Mouse (Mus musculus) limb, embryonic 14.5 days (tissue): Measurements from ENCODE around the gene Fam167b. TPM values are rescaled to one million over a fixed set of nuclear protein-coding genes. Genes with fewer than 3 reads are reported as not detected.
"Not testable (repeated sequence)": the region's sequence is repeated elsewhere in the genome, so short reads cannot be mapped to it uniquely, and the experiment has no call there.

ENCODE experiments used
- ATAC-seq: fragments of 200-750 bp; cut with Nextera tagmentation; 2 replicates; pipeline ENCODE4 v1.8.0; 2017; ENCODE audit warnings: low read depth, moderate number of reproducible peaks, moderate TSS enrichment; ENCODE audit not compliant: low FRiP score
- DNase-seq: peaks from one replicate; pipeline ENCODE4 v3.0.0-alpha.2; 2015; ENCODE audit warnings: low spot score
- H3K27ac ChIP-seq: fragments of 300-500 bp; sonication (generic); replicated peaks from 2 replicates; pipeline ENCODE4 v1.5.1; 2014; ENCODE audit warnings: low read depth, mild to moderate bottlenecking, low read length, moderate library complexity, mixed read lengths
- H3K27me3 ChIP-seq: fragments of 300-500 bp; sonication (generic); 2 replicates; pipeline ENCODE4 v1.6.1; 2014; ENCODE audit warnings: low read length, mixed read lengths; ENCODE audit not compliant: control insufficient read depth, insufficient read depth
- H3K36me3 ChIP-seq: fragments of 300-500 bp; sonication (generic); 2 replicates; pipeline ENCODE4 v1.6.1; 2014; ENCODE audit warnings: mild to moderate bottlenecking, low read length, moderate library complexity, mixed read lengths; ENCODE audit not compliant: control insufficient read depth, insufficient read depth
- H3K4me1 ChIP-seq: fragments of 300-500 bp; sonication (generic); 2 replicates; pipeline ENCODE4 v1.6.1; 2014; ENCODE audit warnings: antibody characterized with exemption, low read length, mixed read lengths; ENCODE audit not compliant: control insufficient read depth, insufficient read depth
- H3K4me2 ChIP-seq: fragments of 300-500 bp; sonication (generic); replicated peaks from 2 replicates; pipeline ENCODE4 v1.6.1; 2014; ENCODE audit warnings: low read depth, mild to moderate bottlenecking, low read length, moderate library complexity; ENCODE audit not compliant: severe bottlenecking
- H3K4me3 ChIP-seq: fragments of 300-500 bp; sonication (generic); replicated peaks from 2 replicates; pipeline ENCODE4 v1.5.1; 2014; ENCODE audit warnings: low read length
- H3K9ac ChIP-seq: fragments of 300-500 bp; sonication (generic); 2 replicates; pipeline ENCODE4 v1.6.1; 2014; ENCODE audit warnings: mild to moderate bottlenecking, low read depth, low read length, moderate library complexity; ENCODE audit not compliant: severe bottlenecking
- H3K9me3 ChIP-seq: fragments of 300-500 bp; sonication (generic); 2 replicates; pipeline ENCODE4 v1.6.1; 2016; ENCODE audit warnings: low read length; ENCODE audit not compliant: control insufficient read depth
- POLR2A ChIP-seq: fragments of 200-500 bp; IDR thresholded peaks from 2 replicates; pipeline ENCODE4 v1.8.0; 2012; ENCODE audit warnings: inconsistent platforms, mild to moderate bottlenecking, moderate library complexity, borderline replicate concordance; ENCODE audit not compliant: insufficient read depth, insufficient read length; ENCODE audit errors: extremely low read depth
- WGBS: fragments of 180-500 bp; shearing (Covaris S2); extraction: QIAGEN DNeasy Blood & Tissue Kit; methylation state at CpG from one replicate; pipeline ENCODE4 v1.1.7; 2014; 5-methylcytosine and 5-hydroxymethylcytosine counted together
- microRNA-seq: library from miRNA; unstranded; fragments of <30 nt; microRNA quantifications from one replicate; pipeline ENCODE4, GENCODE M21; 2016
- polyA plus RNA-seq, 2 experiments: library from polyadenylated mRNA; depleted of rRNA in 1 of 2; stranded (reverse) in 1 of 2; unstranded in 1 of 2; fragments of >200 nt; fragmentation: Nextera tagmentation in 1 of 2; extraction: Ambion mirVana in 1 of 2; gene quantifications; 2 replicates each; pipeline versions ENCODE4 v1.2.1 to v1.2.3; 2012 to 2014

The Fam167b gene
- polyA plus RNA-seq, 2 experiments: 5.3 to 7.3 TPM

GRCm38 (mm10) chr4:129541868-129542591 is 36.3 kb downstream of the Fam167b start:
- peak overlapping the region; percentile 85 for H3K4me2 ChIP-seq
- ATAC-seq (no peak), DNase-seq (peak; percentile 12)
- H3K27ac ChIP-seq: peak overlapping the region; percentile 77
- no peak for TF ChIP-seq POLR2A
- peaks cover 10% of the 10 kb centered on the region for H3K36me3 ChIP-seq
- H3K27me3 ChIP-seq: no peaks in the 10 kb centered on the region
- peak overlapping the region; percentile 79 for H3K9ac ChIP-seq
- WGBS: 0% methylated on average over 26 of the region's 30 CpGs
- H3K9me3 ChIP-seq: no peaks in the 10 kb centered on the region
- H3K4me3 ChIP-seq: peak overlapping the region; percentile 83
- peaks cover 7% of the 10 kb centered on the region for H3K4me1 ChIP-seq

- no peak for DNase-seq
- Histone ChIP-seq H3K27me3 (no peaks in the 10 kb centered on the region), H3K4me1 (peaks cover 7% of the 10 kb centered on the region), H3K9me3 (no peaks in the 10 kb centered on the region), H3K4me3 (no peak overlapping the region), H3K36me3 (peaks cover 19% of the 10 kb centered on the region), H3K27ac (no peak overlapping the region), H3K4me2 (no peak overlapping the region), H3K9ac (no peak overlapping the region)
- 93% methylated on average over 6 of the region's 6 CpGs for WGBS
- no peak for ATAC-seq
- TF ChIP-seq POLR2A: no peak
These were observed 38.3 kb downstream of the Fam167b start for GRCm38 (mm10) chr4:129540012-129540411.

- not testable (repeated sequence) for ATAC-seq, H3K4me2 ChIP-seq, H3K9ac ChIP-seq, H3K27me3 ChIP-seq, H3K4me1 ChIP-seq, H3K27ac ChIP-seq, H3K9me3 ChIP-seq, DNase-seq, H3K4me3 ChIP-seq
- 96% methylated on average over 5 of the region's 6 CpGs for WGBS
- peaks cover 88% of the 10 kb centered on the region for H3K36me3 ChIP-seq
These were observed 49.4 kb downstream of the Fam167b start for GRCm38 (mm10) chr4:129528901-129529300.

Small RNA genes within 50 kb of the gene (microRNA-seq; reads per million reads assigned to microRNA genes)
- not detected for gene Mir8119

Other genes starting within 250 kb of the Fam167b start
- gene Rbbp4, start 243.2 kb downstream of the Fam167b start, polyA plus RNA-seq (2012; rRNA removed): 112 and 128 TPM in 2 replicates
- 331 and 346 TPM in 2 replicates for gene Rbbp4, start 243.2 kb downstream of the Fam167b start, polyA plus RNA-seq (2014; fragmentation: Nextera tagmentation; extraction: Ambion mirVana)
- 26.4 and 36.6 TPM in 2 replicates for gene Zbtb8os, start 242.9 kb downstream of the Fam167b start, polyA plus RNA-seq (2012; rRNA removed)
- 44.4 TPM in 2 replicates for gene Zbtb8os, start 242.9 kb downstream of the Fam167b start, polyA plus RNA-seq (2014; fragmentation: Nextera tagmentation; extraction: Ambion mirVana)
- gene Zbtb8a, start 200.4 kb downstream of the Fam167b start, polyA plus RNA-seq (2012; rRNA removed): 16.2 and 16.8 TPM in 2 replicates
- gene Zbtb8a, start 200.4 kb downstream of the Fam167b start, polyA plus RNA-seq (2014; fragmentation: Nextera tagmentation; extraction: Ambion mirVana): 5.6 and 7.1 TPM in 2 replicates
- gene Zbtb8b, start 137.7 kb downstream of the Fam167b start, polyA plus RNA-seq (2012; rRNA removed): 0.87 and 1.0 TPM in 2 replicates
- 1.3 and 2.0 TPM in 2 replicates for gene Zbtb8b, start 137.7 kb downstream of the Fam167b start, polyA plus RNA-seq (2014; fragmentation: Nextera tagmentation; extraction: Ambion mirVana)
- gene Bsdc1, start 117.0 kb downstream of the Fam167b start, polyA plus RNA-seq (2012; rRNA removed): 24.6 and 28.9 TPM in 2 replicates
- 27.6 and 29.9 TPM in 2 replicates for gene Bsdc1, start 117.0 kb downstream of the Fam167b start, polyA plus RNA-seq (2014; fragmentation: Nextera tagmentation; extraction: Ambion mirVana)
- not detected in 2 replicates for gene Tssk3, start 87.5 kb downstream of the Fam167b start, polyA plus RNA-seq (2012; rRNA removed)
- gene Tssk3, start 87.5 kb downstream of the Fam167b start, polyA plus RNA-seq (2014; fragmentation: Nextera tagmentation; extraction: Ambion mirVana): not detected in 2 replicates
- gene Fam229a, start 87.4 kb downstream of the Fam167b start, polyA plus RNA-seq (2012; rRNA removed): 0.15 TPM in 1 of 2 replicates, not detected in the other
- gene Fam229a, start 87.4 kb downstream of the Fam167b start, polyA plus RNA-seq (2014; fragmentation: Nextera tagmentation; extraction: Ambion mirVana): not detected in 2 replicates
- gene Marcksl1, start 65.0 kb downstream of the Fam167b start, polyA plus RNA-seq (2012; rRNA removed): 563 and 613 TPM in 2 replicates
- gene Marcksl1, start 65.0 kb downstream of the Fam167b start, polyA plus RNA-seq (2014; fragmentation: Nextera tagmentation; extraction: Ambion mirVana): 648 and 776 TPM in 2 replicates
- 209 and 212 TPM in 2 replicates for gene Hdac1, start 35.8 kb downstream of the Fam167b start, polyA plus RNA-seq (2012; rRNA removed)
- 201 and 225 TPM in 2 replicates for gene Hdac1, start 35.8 kb downstream of the Fam167b start, polyA plus RNA-seq (2014; fragmentation: Nextera tagmentation; extraction: Ambion mirVana)
- gene Lck, start 4.9 kb downstream of the Fam167b start, polyA plus RNA-seq (2012; rRNA removed): 9.9 and 10.3 TPM in 2 replicates
- gene Lck, start 4.9 kb downstream of the Fam167b start, polyA plus RNA-seq (2014; fragmentation: Nextera tagmentation; extraction: Ambion mirVana): 6.3 and 6.8 TPM in 2 replicates
- 367 and 429 TPM in 2 replicates for gene Eif3i, start 22.1 kb upstream of the Fam167b start, polyA plus RNA-seq (2012; rRNA removed)
- 333 and 334 TPM in 2 replicates for gene Eif3i, start 22.1 kb upstream of the Fam167b start, polyA plus RNA-seq (2014; fragmentation: Nextera tagmentation; extraction: Ambion mirVana)
- 166 and 179 TPM in 2 replicates for gene Tmem234, start 22.1 kb upstream of the Fam167b start, polyA plus RNA-seq (2012; rRNA removed)
- gene Tmem234, start 22.1 kb upstream of the Fam167b start, polyA plus RNA-seq (2014; fragmentation: Nextera tagmentation; extraction: Ambion mirVana): 191 and 193 TPM in 2 replicates
- gene Dcdc2b, start 35.7 kb upstream of the Fam167b start, polyA plus RNA-seq (2012; rRNA removed): 3.0 and 5.2 TPM in 2 replicates
- 2.5 and 3.4 TPM in 2 replicates for gene Dcdc2b, start 35.7 kb upstream of the Fam167b start, polyA plus RNA-seq (2014; fragmentation: Nextera tagmentation; extraction: Ambion mirVana)
- 28.6 and 35.5 TPM in 2 replicates for gene Iqcc, start 40.5 kb upstream of the Fam167b start, polyA plus RNA-seq (2012; rRNA removed)
- 23.2 and 28.6 TPM in 2 replicates for gene Iqcc, start 40.5 kb upstream of the Fam167b start, polyA plus RNA-seq (2014; fragmentation: Nextera tagmentation; extraction: Ambion mirVana)
- 34.7 and 51.0 TPM in 2 replicates for gene Ccdc28b, start 45.4 kb upstream of the Fam167b start, polyA plus RNA-seq (2012; rRNA removed)
- 42.8 and 45.7 TPM in 2 replicates for gene Ccdc28b, start 45.4 kb upstream of the Fam167b start, polyA plus RNA-seq (2014; fragmentation: Nextera tagmentation; extraction: Ambion mirVana)
- gene Txlna, start 62.5 kb upstream of the Fam167b start, polyA plus RNA-seq (2012; rRNA removed): 80.3 and 82.6 TPM in 2 replicates
- gene Txlna, start 62.5 kb upstream of the Fam167b start, polyA plus RNA-seq (2014; fragmentation: Nextera tagmentation; extraction: Ambion mirVana): 108 and 112 TPM in 2 replicates
- gene Kpna6, start 94.2 kb upstream of the Fam167b start, polyA plus RNA-seq (2012; rRNA removed): 35.2 and 40.5 TPM in 2 replicates
- gene Kpna6, start 94.2 kb upstream of the Fam167b start, polyA plus RNA-seq (2014; fragmentation: Nextera tagmentation; extraction: Ambion mirVana): 14.6 and 15.2 TPM in 2 replicates
- 49.1 and 77.0 TPM in 2 replicates for gene Tmem39b, start 118.3 kb upstream of the Fam167b start, polyA plus RNA-seq (2012; rRNA removed)
- 24.1 and 27.1 TPM in 2 replicates for gene Tmem39b, start 118.3 kb upstream of the Fam167b start, polyA plus RNA-seq (2014; fragmentation: Nextera tagmentation; extraction: Ambion mirVana)
- 96.6 and 97.6 TPM in 2 replicates for gene Khdrbs1, start 163.8 kb upstream of the Fam167b start, polyA plus RNA-seq (2012; rRNA removed)
- gene Khdrbs1, start 163.8 kb upstream of the Fam167b start, polyA plus RNA-seq (2014; fragmentation: Nextera tagmentation; extraction: Ambion mirVana): 107 and 122 TPM in 2 replicates
- gene Ptp4a2, start 232.7 kb upstream of the Fam167b start, polyA plus RNA-seq (2012; rRNA removed): 106 and 111 TPM in 2 replicates
- gene Ptp4a2, start 232.7 kb upstream of the Fam167b start, polyA plus RNA-seq (2014; fragmentation: Nextera tagmentation; extraction: Ambion mirVana): 296 and 311 TPM in 2 replicates